Mouse (Mus musculus) liver, adult 2 months (tissue): ENCODE data around the gene Prr7. TPM values are rescaled to one million over a fixed set of nuclear protein-coding genes. Genes with fewer than 3 reads are reported as not detected.

ENCODE experiments used
- DNase-seq: peaks from one replicate; pipeline ENCODE4 v3.0.0-alpha.2; 2011; ENCODE audit warnings: low read depth, low spot score; ENCODE audit errors: extremely low read depth
- H3K27ac ChIP-seq: fragments of 200-500 bp; replicated peaks from 2 replicates; pipeline ENCODE4 v1.5.1; 2012; ENCODE audit warnings: low read depth, mild to moderate bottlenecking, control low read depth, inconsistent platforms, low read length; ENCODE audit not compliant: insufficient read depth
- H3K27me3 ChIP-seq: fragments of 200-500 bp; 2 replicates; pipeline ENCODE4 v1.6.1; 2012; ENCODE audit warnings: mild to moderate bottlenecking, moderate library complexity, low read length, inconsistent platforms; ENCODE audit not compliant: control insufficient read depth, insufficient read depth
- H3K36me3 ChIP-seq: fragments of 200-500 bp; 2 replicates; pipeline ENCODE4 v1.6.1; 2012; ENCODE audit warnings: low read length, inconsistent platforms; ENCODE audit not compliant: control insufficient read depth, insufficient read depth
- H3K4me1 ChIP-seq: fragments of 200-500 bp; 2 replicates; pipeline ENCODE4 v1.6.1; 2011; ENCODE audit warnings: low read length; ENCODE audit not compliant: control insufficient read depth, insufficient read depth
- H3K4me3 ChIP-seq: fragments of 200-500 bp; 2 replicates; pipeline ENCODE4 v1.5.1; 2011; ENCODE audit warnings: low read depth, mild to moderate bottlenecking, control low read depth, low read length, moderate library complexity; ENCODE audit not compliant: insufficient read depth
- H3K79me2 ChIP-seq: fragments of 200-500 bp; 2 replicates; pipeline ENCODE4 v1.6.1; 2012; ENCODE audit warnings: inconsistent platforms, mild to moderate bottlenecking, low read length, moderate library complexity; ENCODE audit not compliant: control insufficient read depth, insufficient read depth
- H3K9ac ChIP-seq: fragments of 200-500 bp; 2 replicates; pipeline ENCODE4 v1.6.1; 2012; ENCODE audit warnings: low read depth, mild to moderate bottlenecking, control low read depth, inconsistent platforms, low read length
- CTCF ChIP-seq: fragments of 200-500 bp; IDR thresholded peaks from 2 replicates; pipeline ENCODE4 v1.5.1; 2011; ENCODE audit warnings: low read depth, low read length, control low read depth
- POLR2A ChIP-seq: fragments of 200-500 bp; IDR thresholded peaks from 2 replicates; pipeline ENCODE4 v1.6.1; 2011; ENCODE audit warnings: low read length, control low read depth; ENCODE audit not compliant: insufficient read depth; ENCODE audit errors: extremely low read depth
- WGBS: fragments of 180-500 bp; shearing (Covaris S2); methylation state at CpG from one replicate; pipeline ENCODE4 v1.1.7; 2018; 5-methylcytosine and 5-hydroxymethylcytosine counted together
- polyA plus RNA-seq: library from polyadenylated mRNA; depleted of rRNA; stranded (reverse); fragments of >200 nt; gene quantifications from 2 replicates; pipeline ENCODE4 v1.2.3, GENCODE M21; 2012
- total RNA-seq: library from RNA; depleted of rRNA; stranded (reverse); fragments of >200 nt; gene quantifications from 2 replicates; pipeline ENCODE4 v1.2.3, GENCODE M21; 2014

The Prr7 gene
- total and polyA plus RNA-seq, 2 experiments: 0.31 TPM; not detected in 1

GRCm38 (mm10) chr13:55473076-55473831 lies 9.2 kb downstream of the Prr7 start:
- H3K27me3 ChIP-seq: peaks cover 12% of the 10 kb centered on the region; the same call in 1 of the 2 replicates
- no peaks in the 10 kb centered on the region for H3K79me2 ChIP-seq
- H3K27ac ChIP-seq: no peak overlapping the region
- no peak overlapping the region for H3K4me3 ChIP-seq
- DNase-seq: no peak
- H3K4me1 ChIP-seq: no peaks in the 10 kb centered on the region; the same call in 1 of the 2 replicates
- WGBS: 57% methylated on average over 18 of the region's 18 CpGs
- TF ChIP-seq CTCF (no peak), POLR2A (no peak)
- no peak overlapping the region for H3K9ac ChIP-seq
- no peaks in the 10 kb centered on the region for H3K36me3 ChIP-seq

- peaks cover 12% of the 10 kb centered on the region; the same call in 1 of the 2 replicates for H3K27me3 ChIP-seq
These were observed 9.9 kb downstream of the Prr7 start for GRCm38 (mm10) chr13:55473961-55474360.

GRCm38 (mm10) chr13:55474621-55475069 lies 10.6 kb downstream of the Prr7 start:
- no peak overlapping the region for H3K4me3 ChIP-seq
- H3K4me1 ChIP-seq: no peaks in the 10 kb centered on the region; the same call in 1 of the 2 replicates
- peaks cover 12% of the 10 kb centered on the region; the same call in 1 of the 2 replicates for H3K27me3 ChIP-seq
- H3K36me3 ChIP-seq: no peaks in the 10 kb centered on the region
- TF ChIP-seq CTCF (no peak), POLR2A (no peak)
- no peaks in the 10 kb centered on the region for H3K79me2 ChIP-seq
- H3K9ac ChIP-seq: no peak overlapping the region
- 61% methylated on average over 5 of the region's 5 CpGs for WGBS
- DNase-seq: peak; percentile 22
- no peak overlapping the region for H3K27ac ChIP-seq

More at GRCm38 (mm10) chr13:55473961-55474360, 9.9 kb downstream of the Prr7 start:
- WGBS: 81% methylated on average over 11 of the region's 11 CpGs
- TF ChIP-seq CTCF (no peak), POLR2A (no peak)
- no peaks in the 10 kb centered on the region; the same call in 1 of the 2 replicates for H3K4me1 ChIP-seq
- H3K27ac ChIP-seq: no peak overlapping the region
- H3K36me3 ChIP-seq: no peaks in the 10 kb centered on the region
- H3K4me3 ChIP-seq: no peak overlapping the region
- no peaks in the 10 kb centered on the region for H3K79me2 ChIP-seq
- H3K9ac ChIP-seq: no peak overlapping the region
- no peak for DNase-seq

DNA sequence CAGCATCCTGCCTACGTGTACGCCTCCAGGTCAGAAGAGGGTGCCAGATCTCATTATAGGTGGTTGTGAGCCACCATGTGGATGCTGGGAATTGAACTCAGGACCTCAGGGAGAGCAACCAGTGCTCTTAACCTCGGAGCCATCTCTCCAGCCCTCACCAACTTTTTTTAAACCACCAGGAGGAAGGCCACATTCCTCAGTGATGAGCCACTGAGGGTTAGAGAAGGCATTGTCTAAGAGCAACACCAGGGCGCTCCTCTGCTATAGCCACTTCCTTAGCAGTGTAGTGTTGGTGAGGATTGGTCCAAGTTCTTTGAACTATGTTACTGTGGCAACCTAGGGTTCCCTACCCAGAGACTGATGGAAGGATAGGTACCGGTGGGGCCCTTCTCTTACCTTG lies 11.7 kb downstream of the Prr7 start:
- H3K9ac ChIP-seq: no peak overlapping the region
- 94% methylated on average over 5 of the region's 5 CpGs for WGBS
- DNase-seq: no peak
- TF ChIP-seq POLR2A: no peak
- no peak for TF ChIP-seq CTCF
- no peaks in the 10 kb centered on the region for H3K36me3 ChIP-seq
- H3K4me3 ChIP-seq: no peak overlapping the region
- peaks cover 12% of the 10 kb centered on the region; the same call in 1 of the 2 replicates for H3K27me3 ChIP-seq
- no peak overlapping the region for H3K27ac ChIP-seq
- H3K4me1 ChIP-seq: no peaks in the 10 kb centered on the region; the same call in 1 of the 2 replicates
- no peaks in the 10 kb centered on the region for H3K79me2 ChIP-seq

GRCm38 (mm10) chr13:55476256-55476655 lies 12.2 kb downstream of the Prr7 start:
- H3K27ac ChIP-seq: no peak overlapping the region
- TF ChIP-seq POLR2A: no peak
- TF ChIP-seq CTCF: no peak

GRCm38 (mm10) chr13:55477492-55477891 lies 13.4 kb downstream of the Prr7 start:
- WGBS: 80% methylated on average over 16 of the region's 16 CpGs
- Histone ChIP-seq H3K4me1 (no peaks in the 10 kb centered on the region), H3K27me3 (peaks cover 6% of the 10 kb centered on the region; the same call in 1 of the 2 replicates), H3K27ac (no peak overlapping the region), H3K4me3 (no peak overlapping the region), H3K36me3 (no peaks in the 10 kb centered on the region), H3K79me2 (no peaks in the 10 kb centered on the region), H3K9ac (no peak overlapping the region)
- DNase-seq: no peak
- TF ChIP-seq POLR2A (no peak), CTCF (no peak)

More at GRCm38 (mm10) chr13:55476256-55476655, 12.2 kb downstream of the Prr7 start:
- Histone ChIP-seq H3K36me3 (no peaks in the 10 kb centered on the region), H3K27me3 (peaks cover 12% of the 10 kb centered on the region; the same call in 1 of the 2 replicates), H3K4me3 (no peak overlapping the region), H3K79me2 (no peaks in the 10 kb centered on the region), H3K9ac (no peak overlapping the region), H3K4me1 (no peaks in the 10 kb centered on the region; the same call in 1 of the 2 replicates)
- no peak for DNase-seq
- 93% methylated on average over 8 of the region's 8 CpGs for WGBS
